Mouse (Mus musculus) left cerebral cortex, postnatal 4 days (tissue): Measurements from ENCODE around the gene Pdcd1lg2. TPM values are rescaled to one million over a fixed set of nuclear protein-coding genes. Genes with fewer than 3 reads are reported as not detected.
A peak's percentile ranks its signal among the peaks of the same experiment; 100 is the strongest.

ENCODE experiments used
- DNase-seq: peaks from one replicate; pipeline ENCODE4 v3.0.0-alpha.2; 2022
- intact Hi-C: fragments of 180-260 bp; cut with DNase I; formaldehyde crosslinking; loops from one replicate; pipeline ENCODE4 v1.15.1; 2025
- total RNA-seq, 2 experiments: library from RNA; stranded (reverse); gene quantifications; 2 replicates each; pipeline ENCODE4 v1.2.3; 2021

Gene Pdcd1lg2
- under 1 TPM in 1 of 2 experiments, not detected in 1; 0.28 TPM for total RNA-seq

- intact Hi-C loops, result no loop called here
- DNase-seq, result no peak
These were observed at the start of gene Pdcd1lg2 for GRCm38 (mm10) chr19:29410619-29411018. Gene Pdcd1lg2 (plus strand): TSS chr19:29410919.

- intact Hi-C loops, result no loop called here
- peak; percentile 92 for DNase-seq
These were observed 49.1 kb upstream of the Pdcd1lg2 start for GRCm38 (mm10) chr19:29361468-29362130.

GRCm38 (mm10) chr19:29362173-29362930 lies 48.4 kb upstream of the Pdcd1lg2 start:
- intact Hi-C loops, result no loop called here
- DNase-seq, result no peak

- intact Hi-C loops, result no loop called here
- no peak for DNase-seq
These were observed 47.2 kb upstream of the Pdcd1lg2 start for GRCm38 (mm10) chr19:29363557-29363956.

GRCm38 (mm10) chr19:29364076-29364475 lies 46.6 kb upstream of the Pdcd1lg2 start:
- no peak for DNase-seq
- intact Hi-C loops, result no loop called here

GRCm38 (mm10) chr19:29365105-29365504 lies 45.6 kb upstream of the Pdcd1lg2 start:
- intact Hi-C loops, result no loop called here
- DNase-seq, result no peak

GRCm38 (mm10) chr19:29366226-29366968 lies 44.3 kb upstream of the Pdcd1lg2 start:
- intact Hi-C loops, result no loop called here
- DNase-seq, result no peak

- DNase-seq, result peak; percentile 41
- intact Hi-C loops, result no loop called here
These were observed 43.6 kb upstream of the Pdcd1lg2 start, which contains the start of the genes Plgrkt and Cd274 for GRCm38 (mm10) chr19:29366969-29367622. Gene Plgrkt (minus strand): TSS chr19:29367390. Gene Cd274 (plus strand): TSS chr19:29367455.

GRCm38 (mm10) chr19:29368041-29368440 lies 42.7 kb upstream of the Pdcd1lg2 start:
- DNase-seq, result no peak
- intact Hi-C loops, result no loop called here

- intact Hi-C loops, result no loop called here
These were observed 41.9 kb upstream of the Pdcd1lg2 start for GRCm38 (mm10) chr19:29368671-29369309.

GRCm38 (mm10) chr19:29370112-29370511 lies 40.6 kb upstream of the Pdcd1lg2 start:
- DNase-seq, result no peak
- intact Hi-C loops, result no loop called here

More at GRCm38 (mm10) chr19:29368671-29369309, 41.9 kb upstream of the Pdcd1lg2 start:
- DNase-seq, result no peak

GRCm38 (mm10) chr19:29370545-29371283 lies 40.0 kb upstream of the Pdcd1lg2 start:
- no peak for DNase-seq
- intact Hi-C loops, result no loop called here

GRCm38 (mm10) chr19:29371284-29372081 lies 39.2 kb upstream of the Pdcd1lg2 start:
- intact Hi-C loops, result no loop called here
- DNase-seq, result no peak

- intact Hi-C loops, result no loop called here
- DNase-seq, result no peak
These were observed 38.6 kb upstream of the Pdcd1lg2 start for GRCm38 (mm10) chr19:29372138-29372537.

GRCm38 (mm10) chr19:29372621-29373020 lies 38.1 kb upstream of the Pdcd1lg2 start:
- no peak for DNase-seq
- intact Hi-C loops, result no loop called here

GRCm38 (mm10) chr19:29373438-29373837 lies 37.3 kb upstream of the Pdcd1lg2 start:
- intact Hi-C loops, result no loop called here
- no peak for DNase-seq

GRCm38 (mm10) chr19:29374947-29375346 lies 35.8 kb upstream of the Pdcd1lg2 start:
- intact Hi-C loops, result no loop called here
- DNase-seq, result no peak

- DNase-seq, result no peak
- intact Hi-C loops, result no loop called here
These were observed 34.3 kb upstream of the Pdcd1lg2 start for GRCm38 (mm10) chr19:29376382-29376781.
